Mouse (Mus musculus): ENCODE results near the gene Mrpl24. TPM values are rescaled to one million over a fixed set of nuclear protein-coding genes. Genes with fewer than 3 reads are reported as not detected.

The Mrpl24 gene
- polyA plus RNA-seq (2012), result 15.6 and 19.0 TPM in 2 replicates

GRCm38 (mm10) chr3:87919336-87920108, at the start of gene Mrpl24:
Gene Mrpl24, plus strand, starts transcription at chr3:87919506.

GRCm38 (mm10) chr3:87885281-87886003, 33.9 kb upstream of the Mrpl24 start, which contains the start of gene Prcc:
Gene Prcc, minus strand, starts transcription at chr3:87885608.

DNA sequence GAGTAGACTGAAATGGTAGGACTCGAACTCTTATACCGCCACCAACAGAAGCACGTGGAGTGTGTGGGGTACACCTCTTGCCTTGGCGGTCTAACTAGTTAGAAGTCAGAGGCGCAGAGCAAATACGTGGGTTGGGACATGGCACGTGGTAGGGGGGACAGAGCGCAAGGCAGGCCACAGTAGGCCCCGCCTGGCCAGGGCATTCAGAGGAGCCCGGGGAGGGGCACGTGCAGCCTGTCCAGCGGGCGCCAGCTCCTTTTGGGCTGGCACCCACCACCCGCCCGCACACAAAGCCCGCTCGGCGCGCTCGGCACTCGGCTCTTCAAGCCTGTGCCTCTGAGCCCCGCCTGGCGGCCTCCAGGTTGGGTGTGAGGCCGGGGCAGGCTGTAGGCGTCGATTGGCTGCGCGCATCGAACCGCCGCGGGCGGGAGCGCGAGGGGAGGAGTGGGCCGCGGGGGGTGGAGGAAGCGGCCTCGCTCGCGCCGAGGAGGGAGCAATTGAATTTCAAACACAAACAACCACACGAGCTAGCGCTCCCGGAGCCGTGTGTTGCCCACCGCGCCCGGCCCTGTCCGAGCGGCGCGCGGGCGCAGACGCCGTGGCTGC, 13.3 kb upstream of the Mrpl24 start, which contains the start of gene Hdgf:
Hdgf (plus strand) TSS at position 442 of the 606 bp plus-strand sequence.

GRCm38 (mm10) chr3:87930078-87930795, 10.9 kb downstream of the Mrpl24 start, which contains the start of the genes Isg20l2 and Rrnad1:
Gene Isg20l2, plus strand, starts transcription at chr3:87930314.
Gene Rrnad1, minus strand, starts transcription at chr3:87930717.

DNA sequence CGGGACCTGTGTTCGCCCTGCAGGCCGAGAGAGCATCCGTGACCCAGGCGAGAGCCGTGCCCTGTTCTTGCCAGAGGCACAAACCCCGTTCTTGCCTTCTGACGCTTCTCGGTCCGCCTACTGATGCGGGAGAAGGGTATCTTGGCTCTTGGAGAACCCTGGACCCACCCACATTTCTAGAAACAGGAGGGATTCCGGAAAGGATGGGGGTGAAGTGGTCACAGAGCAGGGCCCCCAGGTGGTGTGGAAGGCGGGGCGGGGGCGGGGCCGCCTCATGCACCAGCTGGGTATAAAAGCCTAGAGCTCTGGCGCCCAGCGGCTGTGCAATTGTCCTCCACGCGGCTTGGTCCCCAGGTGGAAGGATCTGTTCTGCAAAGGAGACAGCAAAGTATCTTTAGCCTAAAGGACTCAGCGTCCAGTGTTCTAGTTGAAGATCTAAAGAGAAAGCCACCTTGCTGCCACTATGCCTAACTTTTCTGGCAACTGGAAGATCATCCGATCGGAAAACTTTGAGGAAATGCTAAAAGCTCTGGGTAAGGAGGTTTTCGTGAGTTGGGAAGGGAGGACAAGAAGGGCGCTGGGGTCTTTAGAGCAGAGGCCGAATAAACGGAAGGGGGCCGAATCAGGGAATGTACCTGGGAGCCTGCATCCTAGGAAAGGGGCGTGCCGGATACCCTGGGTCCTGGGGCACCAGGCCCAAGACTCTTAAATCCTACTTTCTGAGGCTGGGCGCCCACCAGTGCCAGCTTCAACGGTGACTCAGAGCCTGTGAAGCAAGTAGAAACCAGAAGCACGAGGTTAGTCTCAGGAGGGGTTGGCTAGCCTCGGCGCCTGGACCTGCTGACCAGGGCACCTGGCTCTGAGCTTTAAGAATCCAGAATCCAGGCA, 29.3 kb downstream of the Mrpl24 start, which contains the start of gene Crabp2:
Crabp2 (plus strand) TSS at position 289 of the 888 bp plus-strand sequence.

DNA sequence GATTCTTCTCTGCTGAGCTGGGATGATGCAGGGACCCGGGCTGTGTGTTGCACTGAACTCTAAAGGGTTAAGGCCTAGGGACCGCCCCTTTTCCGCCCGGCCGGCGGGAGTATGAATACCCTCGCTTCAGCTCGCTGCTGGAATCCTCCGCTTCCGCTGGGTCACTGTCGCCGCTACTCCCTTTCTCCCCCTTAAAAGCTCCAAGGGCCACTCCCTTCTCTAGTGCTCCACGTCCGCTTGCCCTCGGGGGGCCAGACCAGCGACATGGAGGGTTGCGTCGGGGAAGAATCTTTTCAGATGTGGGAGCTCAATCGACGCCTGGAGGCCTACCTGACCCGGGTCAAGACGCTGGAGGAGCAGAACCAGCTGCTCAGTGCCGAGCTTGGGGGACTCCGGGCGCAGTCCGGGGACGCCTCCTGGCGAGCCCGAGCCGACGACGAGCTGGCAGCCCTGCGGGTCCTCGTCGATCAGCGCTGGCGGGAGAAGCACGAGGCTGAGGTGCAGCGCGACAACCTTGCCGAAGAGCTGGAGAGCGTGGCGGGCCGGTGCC, 51.7 kb downstream of the Mrpl24 start, which contains the start of gene Nes:
Nes (plus strand) TSS at position 140 of the 550 bp plus-strand sequence.

Other genes with a start within 250 kb of the Mrpl24 start
- 0.12 and 0.28 TPM in 2 replicates for gene Lrrc71, start 170.9 kb upstream of the Mrpl24 start, polyA plus RNA-seq (2012)
- gene Ntrk1, start 124.3 kb upstream of the Mrpl24 start, polyA plus RNA-seq (2012), result not detected in 2 replicates
- gene Insrr, start 122.6 kb upstream of the Mrpl24 start, polyA plus RNA-seq (2012), result 0.03 and 0.28 TPM in 2 replicates
- gene Pear1, start 95.2 kb upstream of the Mrpl24 start, polyA plus RNA-seq (2012), result 49.7 and 77.3 TPM in 2 replicates
- gene Sh2d2a, start 72.8 kb upstream of the Mrpl24 start, polyA plus RNA-seq (2012), result 2.7 and 4.9 TPM in 2 replicates
- gene Prcc, start 33.9 kb upstream of the Mrpl24 start, polyA plus RNA-seq (2012), result 82.0 and 91.6 TPM in 2 replicates
- 990 and 1,680 TPM in 2 replicates for gene Hdgf, start 13.2 kb upstream of the Mrpl24 start, polyA plus RNA-seq (2012)
- gene Isg20l2, start 10.8 kb downstream of the Mrpl24 start, polyA plus RNA-seq (2012), result 12.1 TPM in 2 replicates
- gene Rrnad1, start 11.2 kb downstream of the Mrpl24 start, polyA plus RNA-seq (2012), result 22.8 and 28.5 TPM in 2 replicates
- gene Crabp2, start 29.2 kb downstream of the Mrpl24 start, polyA plus RNA-seq (2012), result 0.45 TPM in 1 of 2 replicates, not detected in the other
- 0.15 and 0.16 TPM in 2 replicates for gene Nes, start 51.6 kb downstream of the Mrpl24 start, polyA plus RNA-seq (2012)
- not detected in 2 replicates for gene Bcan, start 80.7 kb downstream of the Mrpl24 start, polyA plus RNA-seq (2012)
- not detected in 2 replicates for gene Hapln2, start 108.1 kb downstream of the Mrpl24 start, polyA plus RNA-seq (2012)
- 30.3 and 52.8 TPM in 2 replicates for gene Gpatch4, start 123.6 kb downstream of the Mrpl24 start, polyA plus RNA-seq (2012)
- gene Naxe, start 139.0 kb downstream of the Mrpl24 start, polyA plus RNA-seq (2012), result 74.1 and 77.0 TPM in 2 replicates
- gene Ttc24, start 158.8 kb downstream of the Mrpl24 start, polyA plus RNA-seq (2012), result not detected in 2 replicates
- 11.2 and 11.5 TPM in 2 replicates for gene Iqgap3, start 162.5 kb downstream of the Mrpl24 start, polyA plus RNA-seq (2012)
- gene Mef2d, start 222.9 kb downstream of the Mrpl24 start, polyA plus RNA-seq (2012), result 225 and 227 TPM in 2 replicates